Mouse (Mus musculus) midbrain, embryonic 15.5 days (tissue): ENCODE results near the gene Phc3. TPM values are rescaled to one million over a fixed set of nuclear protein-coding genes. Genes with fewer than 3 reads are reported as not detected.
A peak's percentile ranks its signal among the peaks of the same experiment; 100 is the strongest.

Experiments
- ATAC-seq: fragments of 200-750 bp; cut with Nextera tagmentation; replicated peaks from 2 replicates; pipeline ENCODE4 v1.8.0; 2017; ENCODE audit warnings: moderate TSS enrichment
- H3K27ac ChIP-seq: fragments of 300-500 bp; sonication (generic); 2 replicates; pipeline ENCODE4 v1.5.1; 2015; ENCODE audit warnings: mild to moderate bottlenecking, inconsistent platforms
- H3K27me3 ChIP-seq: fragments of 300-500 bp; sonication (generic); replicated peaks from 2 replicates; pipeline ENCODE4 v1.6.1; 2015; ENCODE audit warnings: inconsistent platforms
- H3K36me3 ChIP-seq: fragments of 300-500 bp; sonication (generic); replicated peaks from 2 replicates; pipeline ENCODE4 v1.6.1; 2015; ENCODE audit warnings: inconsistent platforms
- H3K4me1 ChIP-seq: fragments of 300-500 bp; sonication (generic); 2 replicates; pipeline ENCODE4 v1.6.1; 2015; ENCODE audit warnings: inconsistent platforms
- H3K4me2 ChIP-seq: fragments of 300-500 bp; sonication (generic); 2 replicates; pipeline ENCODE4 v1.6.1; 2015; ENCODE audit warnings: inconsistent platforms, mild to moderate bottlenecking, moderate library complexity
- H3K4me3 ChIP-seq: fragments of 300-500 bp; sonication (generic); 2 replicates; pipeline ENCODE4 v1.5.1; 2015; ENCODE audit warnings: mild to moderate bottlenecking, inconsistent platforms
- H3K9ac ChIP-seq: fragments of 300-500 bp; sonication (generic); 2 replicates; pipeline ENCODE4 v1.6.1; 2015; ENCODE audit warnings: mild to moderate bottlenecking, inconsistent platforms
- H3K9me3 ChIP-seq: fragments of 300-500 bp; sonication (generic); 2 replicates; pipeline ENCODE4 v1.6.1; 2016; ENCODE audit warnings: inconsistent platforms
- WGBS: fragments of 180-500 bp; shearing (Covaris S2); methylation state at CpG from one replicate; pipeline ENCODE4 v1.1.7; 2015; ENCODE audit warnings: mixed read lengths; 5-methylcytosine and 5-hydroxymethylcytosine counted together
- polyA plus RNA-seq: library from polyadenylated mRNA; unstranded; fragments of >200 nt; fragmentation: Nextera tagmentation; extraction: Ambion mirVana; gene quantifications from 2 replicates; pipeline ENCODE4 v1.2.1, GENCODE M21; 2015

The Phc3 gene
- polyA plus RNA-seq, 1 experiment from 2014 or later = 8.6 TPM

GRCm38 (mm10) chr3:30995283-30995898 lies 26.2 kb upstream of the Phc3 start, which contains the start of gene Prkci:
TSS of gene Prkci (plus strand) at chr3:30995747.
- peak within 1 kb of the TSS; percentile 64 for H3K4me2 ChIP-seq
- H3K9me3 ChIP-seq = no peaks in the 10 kb centered on the region
- H3K27ac ChIP-seq = peak within 1 kb of the TSS; percentile 82
- H3K27me3 ChIP-seq = no peaks in the 10 kb centered on the region
- ATAC-seq = peak; percentile 99
- H3K4me1 ChIP-seq = peaks cover 23% of the 10 kb centered on the region
- 5% methylated on average over 48 of the region's 50 CpGs for WGBS
- no peaks in the 10 kb centered on the region for H3K36me3 ChIP-seq
- peak within 1 kb of the TSS; percentile 72 for H3K9ac ChIP-seq
- peak within 1 kb of the TSS; percentile 97 for H3K4me3 ChIP-seq

- WGBS = 21% methylated on average over 6 of the region's 6 CpGs
- Histone ChIP-seq H3K4me2 (peak overlapping the region; percentile 64), H3K27ac (no peak overlapping the region)
Observed at GRCm38 (mm10) chr3:30994859-30995258, 25.6 kb upstream of the Phc3 start.

GRCm38 (mm10) chr3:30993066-30993573 lies 23.9 kb upstream of the Phc3 start:
- H3K4me1 ChIP-seq = peaks cover 19% of the 10 kb centered on the region
- H3K27me3 ChIP-seq = no peaks in the 10 kb centered on the region
- no peak overlapping the region for H3K9ac ChIP-seq
- no peaks in the 10 kb centered on the region for H3K36me3 ChIP-seq
- H3K4me3 ChIP-seq = no peak overlapping the region
- ATAC-seq = no peak
- H3K4me2 ChIP-seq = no peak overlapping the region
- no peaks in the 10 kb centered on the region for H3K9me3 ChIP-seq
- H3K27ac ChIP-seq = no peak overlapping the region

More at GRCm38 (mm10) chr3:30994859-30995258, 25.6 kb upstream of the Phc3 start:
- no peak for ATAC-seq
- H3K27me3 ChIP-seq = no peaks in the 10 kb centered on the region
- H3K4me3 ChIP-seq = peak overlapping the region; percentile 97
- no peak overlapping the region for H3K9ac ChIP-seq
- H3K36me3 ChIP-seq = no peaks in the 10 kb centered on the region
- H3K4me1 ChIP-seq = peaks cover 21% of the 10 kb centered on the region
- no peaks in the 10 kb centered on the region for H3K9me3 ChIP-seq

- Histone ChIP-seq H3K4me3 (no peak overlapping the region), H3K27ac (no peak overlapping the region), H3K9me3 (no peaks in the 10 kb centered on the region), H3K36me3 (no peaks in the 10 kb centered on the region), H3K4me1 (peaks cover 15% of the 10 kb centered on the region), H3K9ac (no peak overlapping the region), H3K27me3 (no peaks in the 10 kb centered on the region), H3K4me2 (no peak overlapping the region)
- 81% methylated on average over 7 of the region's 7 CpGs for WGBS
- no peak for ATAC-seq
Observed at GRCm38 (mm10) chr3:30992161-30992560, 22.9 kb upstream of the Phc3 start.

GRCm38 (mm10) chr3:30987396-30988318 lies 18.4 kb upstream of the Phc3 start:
- H3K9ac ChIP-seq = no peak overlapping the region
- no peaks in the 10 kb centered on the region for H3K36me3 ChIP-seq
- H3K9me3 ChIP-seq = no peaks in the 10 kb centered on the region
- no peak overlapping the region for H3K27ac ChIP-seq
- no peak for ATAC-seq
- H3K27me3 ChIP-seq = no peaks in the 10 kb centered on the region
- no peaks in the 10 kb centered on the region for H3K4me1 ChIP-seq
- no peak overlapping the region for H3K4me2 ChIP-seq
- WGBS = 86% methylated on average over 9 of the region's 9 CpGs
- no peak overlapping the region for H3K4me3 ChIP-seq

GRCm38 (mm10) chr3:30982924-30983536 lies 13.8 kb upstream of the Phc3 start:
- Histone ChIP-seq H3K9me3 (no peaks in the 10 kb centered on the region), H3K4me2 (no peak overlapping the region), H3K4me3 (no peak overlapping the region), H3K9ac (no peak overlapping the region), H3K36me3 (no peaks in the 10 kb centered on the region), H3K27ac (no peak overlapping the region), H3K4me1 (no peaks in the 10 kb centered on the region), H3K27me3 (no peaks in the 10 kb centered on the region)
- no peak for ATAC-seq
- 76% methylated on average over 8 of the region's 8 CpGs for WGBS

- Histone ChIP-seq H3K4me2 (no peak overlapping the region), H3K27ac (no peak overlapping the region), H3K9ac (no peak overlapping the region), H3K36me3 (no peaks in the 10 kb centered on the region), H3K9me3 (no peaks in the 10 kb centered on the region), H3K4me3 (no peak overlapping the region), H3K4me1 (no peaks in the 10 kb centered on the region), H3K27me3 (no peaks in the 10 kb centered on the region)
- 78% methylated on average over 5 of the region's 5 CpGs for WGBS
- ATAC-seq = no peak
Observed at GRCm38 (mm10) chr3:30981616-30982380, 12.6 kb upstream of the Phc3 start.

GRCm38 (mm10) chr3:30976991-30977603 lies 7.9 kb upstream of the Phc3 start:
- Histone ChIP-seq H3K4me2 (no peak overlapping the region), H3K9me3 (no peaks in the 10 kb centered on the region), H3K4me3 (no peak overlapping the region), H3K27me3 (no peaks in the 10 kb centered on the region), H3K9ac (no peak overlapping the region), H3K27ac (no peak overlapping the region), H3K4me1 (no peaks in the 10 kb centered on the region), H3K36me3 (no peaks in the 10 kb centered on the region)
- WGBS = 61% methylated on average over 1 of the region's 1 CpGs
- ATAC-seq = no peak

- H3K27ac ChIP-seq = no peak overlapping the region
- no peaks in the 10 kb centered on the region for H3K9me3 ChIP-seq
- H3K36me3 ChIP-seq = no peaks in the 10 kb centered on the region
- H3K4me3 ChIP-seq = no peak overlapping the region
- 40% methylated on average over 9 of the region's 9 CpGs for WGBS
- H3K4me1 ChIP-seq = no peaks in the 10 kb centered on the region
- H3K27me3 ChIP-seq = no peaks in the 10 kb centered on the region
- 0 out of 2 replicates have a peak, but pooled peaks have one; percentile 39 for ATAC-seq
- H3K4me2 ChIP-seq = no peak overlapping the region
- H3K9ac ChIP-seq = no peak overlapping the region
Observed at GRCm38 (mm10) chr3:30975102-30975754, 6.0 kb upstream of the Phc3 start.

GRCm38 (mm10) chr3:30968531-30969092 lies 603 bp downstream of the Phc3 start:
- Histone ChIP-seq H3K4me1 (peaks cover 16% of the 10 kb centered on the region), H3K36me3 (peaks cover 17% of the 10 kb centered on the region), H3K9ac (peak overlapping the region; percentile 83), H3K4me2 (peak overlapping the region; percentile 51), H3K27ac (peak overlapping the region; percentile 90), H3K27me3 (no peaks in the 10 kb centered on the region), H3K9me3 (no peaks in the 10 kb centered on the region), H3K4me3 (peak overlapping the region; percentile 81)
- ATAC-seq = peak; percentile 85
- 1% methylated on average over 54 of the region's 54 CpGs for WGBS

GRCm38 (mm10) chr3:30965644-30966043 lies 3.6 kb downstream of the Phc3 start:
- Histone ChIP-seq H3K9ac (no peak overlapping the region), H3K27me3 (no peaks in the 10 kb centered on the region), H3K4me2 (no peak overlapping the region), H3K36me3 (peaks cover 32% of the 10 kb centered on the region), H3K4me3 (no peak overlapping the region), H3K4me1 (peaks cover 16% of the 10 kb centered on the region), H3K9me3 (no peaks in the 10 kb centered on the region), H3K27ac (no peak overlapping the region)
- WGBS = 94% methylated on average over 13 of the region's 13 CpGs
- ATAC-seq = no peak
